Mouse (Mus musculus) granulocyte monocyte progenitor cell, adult 5-6 weeks (primary cell): ENCODE results near the gene Gm49721. TPM values are rescaled to one million over a fixed set of nuclear protein-coding genes. Genes with fewer than 3 reads are reported as not detected.
"Not testable (repeated sequence)": the region's sequence is repeated elsewhere in the genome, so short reads cannot be mapped to it uniquely, and the experiment has no call there.

Experiments used
- ATAC-seq: replicated peaks from 2 replicates; pipeline ENCODE4 v1.8.0; 2016; ENCODE audit warnings: mild to moderate bottlenecking, moderate TSS enrichment, inconsistent platforms; ENCODE audit not compliant: poor library complexity, severe bottlenecking
- total RNA-seq, 2 experiments: library from RNA; stranded (forward) in 1 of 2; stranded (reverse) in 1 of 2; fragments of 200-712, 200-1000 nt in 1 of 2; fragments of >200 nt in 1 of 2; fragmentation: Nextera tagmentation in 1 of 2; gene quantifications; 2 replicates each; pipeline ENCODE4 v1.2.3; 2014 to 2017

Gm49721 gene
- total RNA-seq, 2 experiments from 2014 or later = not detected

- peak; percentile 11; the same call in 1 of the 2 replicates for ATAC-seq
Measured at GRCm38 (mm10) chr17:6979380-6979779, 676 bp downstream of the Gm49721 start.

GRCm38 (mm10) chr17:6980144-6980543 lies 1.4 kb downstream of the Gm49721 start:
- ATAC-seq = not testable (repeated sequence)

GRCm38 (mm10) chr17:6986118-6986517 lies 7.4 kb downstream of the Gm49721 start:
- peak; percentile 87 for ATAC-seq

- ATAC-seq = not testable (repeated sequence)
Measured at GRCm38 (mm10) chr17:6995504-6995903, 16.8 kb downstream of the Gm49721 start.

- ATAC-seq = not testable (repeated sequence)
Measured at GRCm38 (mm10) chr17:6996826-6997225, 18.1 kb downstream of the Gm49721 start.

- ATAC-seq = not testable (repeated sequence)
Measured at GRCm38 (mm10) chr17:6997778-6998490, 19.2 kb downstream of the Gm49721 start.

- ATAC-seq = not testable (repeated sequence)
Measured at GRCm38 (mm10) chr17:7001790-7002585, 23.3 kb downstream of the Gm49721 start.

- not testable (repeated sequence) for ATAC-seq
Measured at GRCm38 (mm10) chr17:7003392-7003791, 24.7 kb downstream of the Gm49721 start.

GRCm38 (mm10) chr17:7005646-7006045 lies 26.9 kb downstream of the Gm49721 start:
- ATAC-seq = not testable (repeated sequence)

- peak; percentile 64 for ATAC-seq
Measured at GRCm38 (mm10) chr17:7008885-7009284, 30.2 kb downstream of the Gm49721 start.

GRCm38 (mm10) chr17:7009440-7009839 lies 30.7 kb downstream of the Gm49721 start:
- ATAC-seq = not testable (repeated sequence)

GRCm38 (mm10) chr17:7009901-7010300 lies 31.2 kb downstream of the Gm49721 start:
- peak; percentile 84 for ATAC-seq

GRCm38 (mm10) chr17:7014190-7014589 lies 35.5 kb downstream of the Gm49721 start:
- peak; percentile 34; the same call in 1 of the 2 replicates for ATAC-seq

GRCm38 (mm10) chr17:7025257-7025656 lies 46.6 kb downstream of the Gm49721 start, which contains the start of gene Gm1604a:
Gene Gm1604a (plus strand): TSS chr17:7025568.
- not testable (repeated sequence) for ATAC-seq

- ATAC-seq = not testable (repeated sequence)
Measured at GRCm38 (mm10) chr17:7025764-7026346, 47.2 kb downstream of the Gm49721 start.

GRCm38 (mm10) chr17:7030204-7030603 lies 51.5 kb downstream of the Gm49721 start:
- not testable (repeated sequence) for ATAC-seq

- ATAC-seq = not testable (repeated sequence)
Measured at GRCm38 (mm10) chr17:7030622-7031174, 52.0 kb downstream of the Gm49721 start.

GRCm38 (mm10) chr17:7033192-7034166 lies 54.8 kb downstream of the Gm49721 start:
- ATAC-seq = peak; percentile 68

GRCm38 (mm10) chr17:7068997-7069539 lies 90.4 kb downstream of the Gm49721 start:
- ATAC-seq = not testable (repeated sequence)
